Comparison of ENCODE assay signal across 11 mouse cellular contexts in the genomic region with DNA sequence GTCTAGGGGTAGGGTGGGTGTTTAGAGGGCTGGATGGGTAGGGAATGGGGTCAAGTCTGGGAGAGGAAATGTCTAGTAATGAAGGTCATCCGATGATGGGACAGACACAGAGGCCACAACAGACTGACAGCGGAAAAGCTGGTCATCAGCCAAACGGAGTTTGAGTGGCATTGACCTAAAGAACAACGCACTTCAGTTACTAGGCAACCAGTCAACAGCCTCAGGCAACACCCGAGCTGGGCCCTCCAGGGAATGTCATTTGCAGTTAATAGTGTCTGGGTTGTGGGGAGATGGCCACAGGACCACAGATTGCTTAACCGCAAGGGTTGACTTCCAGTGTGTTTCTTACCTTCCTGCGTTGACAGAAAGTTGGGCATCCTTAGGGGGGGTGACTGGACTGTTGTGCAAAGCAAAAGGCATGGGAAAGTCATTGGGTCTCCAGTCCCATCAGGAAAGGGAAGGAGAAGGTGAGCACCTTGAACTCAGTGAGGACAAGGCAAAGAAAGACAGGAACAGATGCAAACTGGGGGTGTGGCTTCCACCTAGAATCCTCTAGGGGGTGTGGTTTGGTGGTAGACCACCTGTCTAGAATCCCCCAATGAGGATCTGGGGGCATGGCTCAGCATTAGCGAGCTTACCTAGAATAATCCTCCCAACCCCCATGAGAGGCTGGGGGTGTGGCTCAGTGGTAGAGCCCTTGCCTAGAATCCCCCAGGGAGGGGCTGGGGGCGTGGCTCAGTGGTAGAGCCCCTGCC. TPM values are rescaled to one million over a fixed set of nuclear protein-coding genes. Genes with fewer than 3 reads are reported as not detected.
DNase-seq lines count a peak whose midpoint lies in the region; ATAC-seq and TF ChIP-seq lines count a peak whose summit lies in the region.
"Had no signal": no experiment of that assay in that cellular context is flagged by ENCODE, and none has a peak within 500 bp of the region (broad histone marks: within the 10 kb centered on the region; RNA-seq: fewer than 3 reads in every experiment).

No protein-coding gene starts in this region.

- no peak overlapping the region for H3K4me3 ChIP-seq in lung, adult 2 months (replicated peaks; ENCODE audit: extremely low read depth, low read depth, low read length)
- no peak overlapping the region for H3K4me3 ChIP-seq in stomach, postnatal 0 days (ENCODE audit: low read depth, low read length)
- no peak overlapping the region for H3K4me3 ChIP-seq in forebrain, embryonic 15.5 days
- H3K4me3 ChIP-seq: lung, embryonic 15.5 days had no signal

- no peak for TF ChIP-seq POLR2A in lung, adult 2 months (IDR thresholded peaks at IDR 0.05; ENCODE audit: borderline replicate concordance, extremely low read depth, low read depth, low read length)

- no peak overlapping the region for H3K27ac ChIP-seq in stomach, postnatal 0 days (replicated peaks)
- no peak overlapping the region for H3K27ac ChIP-seq in forebrain, embryonic 15.5 days (replicated peaks)
- H3K27ac ChIP-seq: lung, embryonic 15.5 days had no signal

- no peaks in the 10 kb centered on the region for H3K36me3 ChIP-seq in stomach, postnatal 0 days (ENCODE audit: control insufficient read depth, insufficient read depth, low read length)
- peaks cover 35% of the 10 kb centered on the region for H3K36me3 ChIP-seq in forebrain, embryonic 15.5 days
- H3K36me3 ChIP-seq: lung, embryonic 15.5 days had no signal

- H3K4me1 ChIP-seq in lung, adult 2 months (ENCODE audit: control insufficient read depth, insufficient read depth, low read length), result no peaks in the 10 kb centered on the region
- no peaks in the 10 kb centered on the region; the same call in 1 of the 2 replicates for H3K4me1 ChIP-seq in stomach, postnatal 0 days (replicated peaks; ENCODE audit: control insufficient read depth, insufficient read depth)
- 0 out of 2 replicates have a peak, but pooled peaks cover 2% of the 10 kb centered on the region for H3K4me1 ChIP-seq in forebrain, embryonic 15.5 days

- peak; percentile 58 for ATAC-seq in common myeloid progenitor, adult 5-6 weeks (replicated peaks; ENCODE audit: low read depth, poor library complexity, severe bottlenecking)
- no peak for ATAC-seq in stomach, postnatal 0 days (ENCODE audit: low FRiP score, low TSS enrichment)
- ATAC-seq in forebrain, embryonic 15.5 days (replicated peaks), result no peak
- ATAC-seq: forebrain, postnatal 0 days had no signal

- TF ChIP-seq EP300 in stomach, postnatal 0 days (optimal IDR thresholded peaks at IDR 0.05), result no peak

- intact Hi-C loops in heart, postnatal 36 days (cut with DNase I), result no loop called here

- no peak overlapping the region for H3K9ac ChIP-seq in stomach, postnatal 0 days (ENCODE audit: low read length)
- H3K9ac ChIP-seq in forebrain, embryonic 15.5 days (replicated peaks), result no peak overlapping the region
- H3K9ac ChIP-seq: forebrain, postnatal 0 days; lung, embryonic 15.5 days had no signal

- WGBS in lung, adult 2 months, result 43% methylated on average over 9 of the region's 9 CpGs
- 65% methylated on average over 8 of the region's 9 CpGs for WGBS in stomach, postnatal 0 days
- WGBS in forebrain, embryonic 15.5 days, result 67% methylated on average over 9 of the region's 9 CpGs

- H3K4me2 ChIP-seq in stomach, postnatal 0 days (replicated peaks; ENCODE audit: low read depth), result no peak overlapping the region
- H3K4me2 ChIP-seq in forebrain, embryonic 15.5 days (replicated peaks), result no peak overlapping the region
- H3K4me2 ChIP-seq: lung, embryonic 15.5 days had no signal

- no peaks in the 10 kb centered on the region for H3K9me3 ChIP-seq in stomach, postnatal 0 days (ENCODE audit: control insufficient read depth, low read length)
- H3K9me3 ChIP-seq in forebrain, embryonic 15.5 days, result no peaks in the 10 kb centered on the region
- H3K9me3 ChIP-seq: lung, embryonic 15.5 days had no signal

- TF ChIP-seq CTCF in lung, adult 2 months (IDR thresholded peaks at IDR 0.05; ENCODE audit: insufficient read depth, low read length), result no peak
- no peak for TF ChIP-seq CTCF in stomach, postnatal 0 days (IDR thresholded peaks at IDR 0.05; ENCODE audit: low read depth)

- no peaks in the 10 kb centered on the region for H3K27me3 ChIP-seq in stomach, postnatal 0 days (ENCODE audit: control insufficient read depth, insufficient read depth, low read length)
- H3K27me3 ChIP-seq in forebrain, embryonic 15.5 days, result no peaks in the 10 kb centered on the region
- H3K27me3 ChIP-seq: lung, embryonic 15.5 days had no signal

- peak; percentile 31 to 62 for DNase-seq in lung, adult 18-20 months
- no peak for DNase-seq in lung, adult 2 months
- DNase-seq in heart, postnatal 36 days, result peak; percentile 22 to 42
- DNase-seq in stomach, postnatal 0 days (ENCODE audit: low spot score), result peak; percentile 26
- DNase-seq in layer of hippocampus, adult 9-10 months (ENCODE audit: low spot score), result no peak
- DNase-seq: cerebellum, adult 18-20 months; forebrain, postnatal 0 days; kidney, postnatal 25 days had no signal

RNA-seq across cellular contexts. Expression of gene Castor2, which starts 21.8 kb away (rescaled TPM):
- polyA plus RNA-seq in lung, adult 2 months (2012; rRNA removed), result 6.6 and 11.2 TPM in 2 replicates
- total RNA-seq in common myeloid progenitor, adult 5-6 weeks (2017), result 1.0 and 1.8 TPM in 2 replicates
- 10 to 100 TPM; 24.9 to 30.9 TPM for total RNA-seq in heart, postnatal 36 days (2021)
- 3.8 and 4.0 TPM in 2 replicates for polyA plus RNA-seq in stomach, postnatal 0 days (2015; fragmentation: Nextera tagmentation; extraction: Ambion mirVana)
- 27.6 and 28.3 TPM in 2 replicates for polyA plus RNA-seq in forebrain, embryonic 15.5 days (2015; fragmentation: Nextera tagmentation; extraction: Ambion mirVana)

RNA-seq across cellular contexts. Expression of gene Rcc1l, which starts 55.3 kb away (rescaled TPM):
- 12.5 and 13.3 TPM in 2 replicates for polyA plus RNA-seq in lung, adult 2 months (2012; rRNA removed)
- total RNA-seq in common myeloid progenitor, adult 5-6 weeks (2017), result 10.0 and 14.2 TPM in 2 replicates
- 10 to 100 TPM; 29.3 to 30.2 TPM for total RNA-seq in heart, postnatal 36 days (2021)
- polyA plus RNA-seq in stomach, postnatal 0 days (2015; fragmentation: Nextera tagmentation; extraction: Ambion mirVana), result 17.6 and 18.0 TPM in 2 replicates
- 22.4 and 23.8 TPM in 2 replicates for polyA plus RNA-seq in forebrain, embryonic 15.5 days (2015; fragmentation: Nextera tagmentation; extraction: Ambion mirVana)

Comparison
In these comparisons a context has a peak if more than half of its experiments do, and no peak if none do; other contexts are left out.
1. DNase-seq: peak in lung, adult 18-20 months (2 of 2), heart, postnatal 36 days (2 of 2) and stomach, postnatal 0 days (single experiment); none in lung, adult 2 months (single experiment) and layer of hippocampus, adult 9-10 months (single experiment).